Mouse (Mus musculus) heart, adult 2 months (tissue): ENCODE data around the gene Ears2. TPM values are rescaled to one million over a fixed set of nuclear protein-coding genes. Genes with fewer than 3 reads are reported as not detected.
A peak's percentile ranks its signal among the peaks of the same experiment; 100 is the strongest.
"Not testable (repeated sequence)": the region's sequence is repeated elsewhere in the genome, so short reads cannot be mapped to it uniquely, and the experiment has no call there.

Experiments
- DNase-seq, 2 experiments: peaks; one replicate each; pipeline ENCODE4 v3.0.0; 2021
- H3K27ac ChIP-seq: fragments of 200-600 bp; 2 replicates; pipeline ENCODE4 v1.8.1; 2022
- H3K27me3 ChIP-seq: fragments of 200-500 bp; 2 replicates; pipeline ENCODE4 v1.6.1; 2012; ENCODE audit warnings: mild to moderate bottlenecking, low read length, inconsistent platforms, mixed read lengths; ENCODE audit not compliant: control insufficient read depth, insufficient read depth
- H3K36me3 ChIP-seq: fragments of 200-500 bp; 2 replicates; pipeline ENCODE4 v1.6.1; 2012; ENCODE audit warnings: low read length, inconsistent platforms; ENCODE audit not compliant: control insufficient read depth, insufficient read depth
- H3K4me1 ChIP-seq: fragments of 200-500 bp; 2 replicates; pipeline ENCODE4 v1.6.1; 2011; ENCODE audit warnings: low read length; ENCODE audit not compliant: control insufficient read depth, insufficient read depth
- H3K4me3 ChIP-seq: fragments of 200-600 bp; 2 replicates; pipeline ENCODE4 v1.8.1; 2022
- H3K79me2 ChIP-seq: fragments of 200-500 bp; replicated peaks from 2 replicates; pipeline ENCODE4 v1.6.1; 2012; ENCODE audit warnings: mild to moderate bottlenecking, inconsistent platforms, low read length, moderate library complexity, mixed read lengths; ENCODE audit not compliant: control insufficient read depth, insufficient read depth
- H3K9ac ChIP-seq: fragments of 200-500 bp; 2 replicates; pipeline ENCODE4 v1.6.1; 2012; ENCODE audit warnings: low read depth, mild to moderate bottlenecking, control low read depth, inconsistent platforms, low read length, mixed read lengths
- CTCF ChIP-seq: fragments of 200-600 bp; IDR thresholded peaks from 2 replicates; pipeline ENCODE4 v1.8.1; 2022; ENCODE audit warnings: antibody characterized with exemption, mild to moderate bottlenecking, moderate library complexity
- EP300 ChIP-seq: fragments of 200-500 bp; IDR thresholded peaks from 2 replicates; pipeline ENCODE4 v1.6.1; 2011; ENCODE audit warnings: low read depth, low read length, control low read depth; ENCODE audit not compliant: insufficient read depth
- POLR2A ChIP-seq: fragments of 200-500 bp; IDR thresholded peaks from 2 replicates; pipeline ENCODE4 v1.6.1; 2011; ENCODE audit warnings: mild to moderate bottlenecking, low read depth, low read length, control low read depth; ENCODE audit not compliant: insufficient read depth
- WGBS: fragments of 180-500 bp; shearing (Covaris S2); methylation state at CpG from one replicate; pipeline ENCODE4 v1.1.7; 2018; 5-methylcytosine and 5-hydroxymethylcytosine counted together
- intact Hi-C: fragments of 180-260 bp; cut with DNase I; formaldehyde crosslinking; loops from one replicate; pipeline ENCODE4 v1.15.1; 2025
- long read RNA-seq: library from polyadenylated mRNA; stranded (forward); transcript quantifications from one replicate; pipeline ENCODE4 v2.0.0, GENCODE M21; 2021
- polyA plus RNA-seq: library from polyadenylated mRNA; depleted of rRNA; stranded (reverse); fragments of >200 nt; gene quantifications from 2 replicates; pipeline ENCODE4 v1.2.3, GENCODE M21; 2012; rRNA removed
- total RNA-seq, 2 experiments: library from RNA; stranded (reverse); gene quantifications; 2 replicates each; pipeline ENCODE4 v1.2.3; 2021

Ears2 gene
- total RNA-seq (10 to 100 TPM; 11.8 to 12.9 TPM), polyA plus RNA-seq (10.6 and 11.8 TPM in 2 replicates)
- long read RNA-seq, transcript Ears2-201 (9 exons, 2,046 nt): major isoform, 11 of 16 reads
- long read RNA-seq, partial matches to known transcripts: 2 of 16 reads
- long read RNA-seq, other reads (novel, unspliced or antisense): 2 of 16 reads

DNA sequence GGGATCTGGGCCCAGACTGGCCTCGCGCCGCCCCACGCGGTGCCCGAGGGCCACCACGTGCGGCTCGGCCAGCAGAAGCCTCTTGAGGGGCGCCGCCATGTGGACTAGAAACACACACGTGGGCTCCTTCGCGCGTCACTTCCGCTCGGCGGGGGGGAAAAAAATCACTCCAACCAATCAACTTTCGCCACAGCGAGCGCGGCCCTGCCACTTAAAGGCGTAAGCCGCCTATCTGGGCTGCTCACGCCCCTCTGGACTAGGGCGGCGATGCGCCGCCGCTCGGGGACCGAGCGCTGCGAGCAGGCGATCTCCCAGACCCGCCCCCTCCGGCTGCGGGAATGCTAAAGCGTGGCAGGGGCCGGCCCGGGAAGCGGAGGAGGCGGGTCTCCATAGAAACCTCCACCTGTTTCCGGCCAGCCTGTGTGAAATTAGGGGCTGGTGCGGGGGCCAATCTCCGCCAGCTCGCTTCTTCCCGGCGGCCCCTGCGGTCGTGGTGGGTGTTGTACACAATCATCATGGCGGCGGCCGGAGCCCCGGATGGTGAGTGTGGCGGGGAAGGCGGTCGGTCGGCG, at the start of gene Ears2, which contains the start of gene Ubfd1:
Ears2 (minus strand) TSS at position 319 of the 572 bp plus-strand sequence.
Ubfd1 (plus strand) TSS at position 231 of the 572 bp plus-strand sequence.
- H3K27ac ChIP-seq: peak within 1 kb of the TSS; percentile 98
- no peaks in the 10 kb centered on the region for H3K27me3 ChIP-seq
- TF ChIP-seq POLR2A (peak; percentile 56; the same call in 1 of the 2 replicates), CTCF (peak; percentile 37), EP300 (0 out of 2 replicates have a peak, but pooled peaks have one; percentile 12)
- peak within 1 kb of the TSS; percentile 97 for H3K9ac ChIP-seq
- WGBS: 1% methylated on average over 58 of the region's 60 CpGs
- H3K4me3 ChIP-seq: peak within 1 kb of the TSS; percentile 73
- H3K4me1 ChIP-seq: peaks cover 8% of the 10 kb centered on the region
- H3K79me2 ChIP-seq: peaks cover 6% of the 10 kb centered on the region
- DNase-seq: peak; percentile 96 to 97
- peaks cover 32% of the 10 kb centered on the region for H3K36me3 ChIP-seq
- intact Hi-C loops: loop anchor here (2.0 to 5.0 kb wide), 3 partner anchors 22 to 85 kb away; partner anchors contain the start of genes Cog7, Dctn5 and Palb2

DNA sequence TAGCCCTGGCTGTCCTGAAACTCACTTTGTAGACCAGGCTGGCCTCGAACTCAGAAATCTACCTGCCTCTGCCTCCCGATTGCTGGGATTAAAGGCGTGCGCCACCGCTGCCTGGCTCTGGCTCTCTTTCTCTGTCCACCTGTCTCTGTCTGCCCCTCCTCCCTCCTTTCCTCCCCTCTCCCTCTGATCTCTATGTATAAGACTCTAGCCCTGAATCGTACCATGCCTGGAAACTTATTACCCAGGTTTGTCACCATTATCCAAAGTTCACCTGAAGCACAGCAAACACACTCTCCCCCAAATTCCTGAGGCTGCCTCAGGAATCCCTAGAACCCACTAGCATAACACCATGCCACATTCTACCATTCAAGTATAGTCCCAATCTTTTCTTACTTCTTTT, 41.1 kb upstream of the Ears2 start:
- Histone ChIP-seq H3K36me3 (no peaks in the 10 kb centered on the region), H3K27ac (no peak overlapping the region)
- no peak for TF ChIP-seq CTCF
- no peak for TF ChIP-seq POLR2A
- TF ChIP-seq EP300: no peak

DNA sequence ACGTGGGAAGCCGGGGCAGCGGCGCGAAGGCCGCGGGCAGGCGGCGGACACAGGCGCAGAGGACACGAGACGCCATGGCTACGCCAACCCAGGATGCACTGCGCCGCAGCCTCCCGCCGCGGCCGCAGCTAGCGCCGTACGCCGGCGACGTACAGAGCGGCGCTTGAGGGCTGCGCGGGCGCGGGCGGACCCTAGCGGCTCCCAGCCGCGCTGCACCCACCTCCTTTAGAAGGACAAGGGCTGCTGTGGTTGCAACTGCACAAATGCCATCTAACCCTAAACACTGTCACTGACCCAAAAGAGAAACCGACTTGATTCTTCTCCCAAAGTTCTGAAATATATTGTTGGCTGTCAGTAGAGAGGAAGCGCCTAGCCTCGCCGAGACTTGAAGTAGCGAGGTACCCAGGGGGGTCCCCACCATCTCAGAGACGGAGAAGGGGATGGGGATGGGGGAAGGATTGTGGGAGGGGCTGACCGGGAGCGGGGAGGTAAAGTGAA, 34.7 kb upstream of the Ears2 start, which contains the start of gene Ndufab1:
Ndufab1 (minus strand) TSS at position 140 of the 498 bp plus-strand sequence.
- peak; percentile 56 for TF ChIP-seq POLR2A
- TF ChIP-seq EP300: 0 out of 2 replicates have a peak, but pooled peaks have one; percentile 43
- peak; percentile 88 for TF ChIP-seq CTCF
- Histone ChIP-seq H3K9ac (peak within 1 kb of the TSS; percentile 81), H3K36me3 (peaks cover 16% of the 10 kb centered on the region), H3K79me2 (peaks cover 8% of the 10 kb centered on the region), H3K4me3 (peak within 1 kb of the TSS; percentile 80), H3K27me3 (no peaks in the 10 kb centered on the region), H3K27ac (peak within 1 kb of the TSS; percentile 91), H3K4me1 (peaks cover 8% of the 10 kb centered on the region)
- intact Hi-C loops: loop anchor here (2.0 kb wide), 2 partner anchors 31 to 33 kb away; partner anchors contain the start of genes Dctn5 and Palb2
- DNase-seq: peak; percentile 93
- WGBS: under 1% methylated on average over 43 of the region's 43 CpGs

More for the DNA sequence above, 41.1 kb upstream of the Ears2 start:
- Histone ChIP-seq H3K27me3 (no peaks in the 10 kb centered on the region), H3K9ac (no peak overlapping the region), H3K79me2 (no peaks in the 10 kb centered on the region), H3K4me3 (no peak overlapping the region), H3K4me1 (no peaks in the 10 kb centered on the region)
- WGBS: 93% methylated on average over 6 of the region's 6 CpGs
- DNase-seq: no peak
- intact Hi-C loops: no loop called here

DNA sequence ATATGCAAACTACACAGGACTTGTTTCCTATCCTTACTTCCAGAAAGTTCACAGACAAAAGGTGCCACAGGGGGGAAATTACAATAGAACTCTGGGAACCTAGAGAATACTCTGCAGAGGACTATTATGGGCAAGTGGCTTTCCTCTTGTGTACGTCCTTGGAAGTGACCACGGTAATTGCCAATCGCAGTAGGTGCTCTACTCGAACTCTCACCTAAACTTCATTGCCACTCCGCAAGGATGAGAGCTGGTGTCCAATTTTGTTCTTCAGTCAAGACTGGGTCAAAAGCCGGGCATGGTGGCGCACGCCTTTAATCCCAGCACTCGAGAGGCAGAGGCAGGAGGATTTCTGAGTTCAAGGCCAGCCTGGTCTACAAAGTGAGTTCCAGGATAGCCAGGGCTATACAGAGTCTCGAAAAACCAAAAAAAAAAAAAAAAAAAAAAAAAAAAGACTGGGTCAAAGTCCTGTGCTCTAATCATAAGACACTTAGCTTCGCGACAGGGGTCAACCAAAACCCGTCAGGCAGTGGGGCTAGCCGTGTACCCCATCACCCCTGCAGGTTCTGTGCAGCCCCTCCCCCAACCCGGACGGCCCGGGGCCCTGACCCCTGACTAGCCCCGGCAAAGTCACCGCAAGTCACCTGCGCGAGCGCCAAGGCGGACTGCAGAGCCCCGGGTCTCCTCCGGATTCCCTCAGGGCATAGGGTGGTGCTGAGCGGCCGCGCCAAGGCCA, 34.1 kb upstream of the Ears2 start:
- WGBS: 3% methylated on average over 28 of the region's 28 CpGs
- intact Hi-C loops: loop anchor here (2.0 kb wide), 1 partner anchor 32 kb away; no protein-coding TSS in a partner anchor
- H3K27ac ChIP-seq: peak overlapping the region; percentile 91
- H3K4me1 ChIP-seq, H3K27me3 ChIP-seq, DNase-seq, H3K79me2 ChIP-seq: not testable (repeated sequence)
- peak overlapping the region; percentile 80 for H3K4me3 ChIP-seq
- peaks cover 16% of the 10 kb centered on the region for H3K36me3 ChIP-seq
- H3K9ac ChIP-seq: peak overlapping the region; percentile 81

DNA sequence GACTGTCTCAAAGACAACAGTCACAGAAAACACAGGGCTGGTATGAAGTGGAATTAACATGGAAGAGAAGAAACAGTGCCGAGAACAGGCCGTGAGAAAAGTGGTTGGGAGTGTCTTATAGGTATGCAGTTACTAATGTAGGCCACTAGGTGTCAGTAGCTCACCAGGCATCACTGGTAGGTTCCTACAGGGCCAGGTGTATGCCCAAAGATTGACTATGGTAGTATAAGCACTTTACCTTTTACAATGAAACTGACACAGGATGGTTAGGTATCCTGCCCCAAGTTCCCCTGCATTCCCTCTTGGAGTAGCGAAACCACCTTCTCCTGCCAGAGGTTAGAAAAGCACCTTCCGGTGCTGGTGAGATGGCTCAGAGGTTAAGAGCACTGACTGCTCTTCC, 32.2 kb upstream of the Ears2 start:
- TF ChIP-seq CTCF: peak; percentile 86
- TF ChIP-seq EP300: peak; percentile 44; the same call in 1 of the 2 replicates
- TF ChIP-seq POLR2A: peak; percentile 32; the same call in 1 of the 2 replicates
- no peak overlapping the region for H3K9ac ChIP-seq
- peaks cover 8% of the 10 kb centered on the region for H3K4me1 ChIP-seq
- H3K36me3 ChIP-seq: peaks cover 30% of the 10 kb centered on the region
- peak in 1 of 2 experiments; percentile 33 for DNase-seq
- 40% methylated on average over 4 of the region's 4 CpGs for WGBS
- no peaks in the 10 kb centered on the region for H3K27me3 ChIP-seq
- H3K4me3 ChIP-seq: no peak overlapping the region
- H3K27ac ChIP-seq: no peak overlapping the region
- intact Hi-C loops: loop anchor here (2.0 kb wide), 1 partner anchor 64 kb away; no protein-coding TSS in a partner anchor
- peaks cover 8% of the 10 kb centered on the region for H3K79me2 ChIP-seq
